15 mouse cellular contexts compared by ENCODE assay signal in genomic region chr10:81422661-81423217, GRCm38 (mm10). TPM values are rescaled to one million over a fixed set of nuclear protein-coding genes. Genes with fewer than 3 reads are reported as not detected.
A peak's percentile ranks its signal among the peaks of the same experiment; 100 is the strongest.
DNase-seq lines count a peak whose midpoint lies in the region; ATAC-seq lines count a peak whose summit lies in the region.
"Had no signal": no experiment of that assay in that cellular context is flagged by ENCODE, and none has a peak within 500 bp of the region (broad histone marks: within the 10 kb centered on the region; RNA-seq: fewer than 3 reads in every experiment).

No protein-coding gene starts in this region.

- ATAC-seq in cerebellum, adult (ENCODE audit: insufficient number of reproducible peaks, low FRiP score, low TSS enrichment) = no peak
- ATAC-seq in kidney, embryonic 14.5 days (ENCODE audit: low FRiP score, low TSS enrichment) = no peak
- ATAC-seq: forebrain, embryonic 16.5 days; inflammation-experienced regulatory T-cells, adult 6 months had no signal

- no peak overlapping the region for H3K4me2 ChIP-seq in kidney, embryonic 14.5 days (replicated peaks; ENCODE audit: low read depth, low read length)
- H3K4me2 ChIP-seq: lung, embryonic 15.5 days had no signal

- H3K4me1 ChIP-seq in kidney, embryonic 14.5 days (ENCODE audit: control insufficient read depth, insufficient read depth, low read length) = peaks cover 26% of the 10 kb centered on the region

- H3K9ac ChIP-seq in kidney, embryonic 14.5 days (ENCODE audit: low read depth, low read length) = no peak overlapping the region
- H3K9ac ChIP-seq: lung, embryonic 15.5 days had no signal

- H3K27ac ChIP-seq in kidney, embryonic 14.5 days (ENCODE audit: low read depth, low read length) = no peak overlapping the region
- H3K27ac ChIP-seq: hindbrain, embryonic 10.5 days; left cerebral cortex, adult 2 months; lung, embryonic 15.5 days had no signal

- peak; percentile 59 for DNase-seq in cerebellum, adult 11-12 months
- peak; percentile 11 for DNase-seq in kidney, adult 11 months
- peak; percentile 1 for DNase-seq in ovary, adult 18-20 months (ENCODE audit: low spot score)
- no peak for DNase-seq in ovary, postnatal 14 days (ENCODE audit: low spot score)
- DNase-seq in cerebellum, adult 9-11 months = peak; percentile 49
- DNase-seq in thymus, postnatal 10 days (ENCODE audit: low spot score in 2 of 2) = no peak
- DNase-seq: thymus, postnatal 25 days had no signal

- 80% methylated on average over 3 of the region's 3 CpGs for WGBS in kidney, embryonic 14.5 days

- H3K4me3 ChIP-seq in kidney, embryonic 14.5 days (ENCODE audit: low read length) = no peak overlapping the region
- H3K4me3 ChIP-seq: hindbrain, embryonic 10.5 days; left cerebral cortex, adult 2 months; lung, embryonic 15.5 days had no signal

- no peaks in the 10 kb centered on the region for H3K9me3 ChIP-seq in kidney, embryonic 14.5 days (ENCODE audit: control insufficient read depth, low read length)
- H3K9me3 ChIP-seq: hindbrain, embryonic 10.5 days; lung, embryonic 15.5 days; megakaryocyte, embryonic 14.5 days had no signal

- H3K27me3 ChIP-seq in kidney, embryonic 14.5 days (ENCODE audit: control insufficient read depth, insufficient read depth, low read length) = no peaks in the 10 kb centered on the region
- H3K27me3 ChIP-seq: lung, embryonic 15.5 days had no signal

- peaks cover 9% of the 10 kb centered on the region; the same call in 1 of the 2 replicates for H3K36me3 ChIP-seq in kidney, embryonic 14.5 days (ENCODE audit: control insufficient read depth, insufficient read depth, low read length)

RNA-seq across cellular contexts. Expression of gene Smim24, which starts 29.9 kb away (rescaled TPM):
- 14.9 and 16.4 TPM in 2 replicates for polyA plus RNA-seq in kidney, embryonic 14.5 days (2014; fragmentation: Nextera tagmentation; extraction: Ambion mirVana)

RNA-seq across cellular contexts. Expression of gene Nfic, which starts 32.7 kb away (rescaled TPM):
- 47.3 and 59.0 TPM in 2 replicates for polyA plus RNA-seq in kidney, embryonic 14.5 days (2014; fragmentation: Nextera tagmentation; extraction: Ambion mirVana)

RNA-seq across cellular contexts. Expression of gene Gm48552, which starts 33.9 kb away (rescaled TPM):
- polyA plus RNA-seq in kidney, embryonic 14.5 days (2014; fragmentation: Nextera tagmentation; extraction: Ambion mirVana) = 0.61 and 1.5 TPM in 2 replicates

RNA-seq across cellular contexts. Expression of gene Gm48551, which starts 38.5 kb away (rescaled TPM):
- 3.5 and 3.8 TPM in 2 replicates for polyA plus RNA-seq in kidney, embryonic 14.5 days (2014; fragmentation: Nextera tagmentation; extraction: Ambion mirVana)

RNA-seq across cellular contexts. Expression of gene Dohh, which starts 38.5 kb away (rescaled TPM):
- 59.2 and 73.9 TPM in 2 replicates for polyA plus RNA-seq in kidney, embryonic 14.5 days (2014; fragmentation: Nextera tagmentation; extraction: Ambion mirVana)

Comparison
In these comparisons a context has a peak if more than half of its experiments do, and no peak if none do; other contexts are left out.
1. DNase-seq: peak in cerebellum, adult 11-12 months (single experiment), kidney, adult 11 months (single experiment), ovary, adult 18-20 months (single experiment) and cerebellum, adult 9-11 months (single experiment); none in ovary, postnatal 14 days (single experiment) and thymus, postnatal 10 days (0 of 2).